Mouse (Mus musculus) liver, embryonic 13.5 days (tissue): Measurements from ENCODE around the gene Pla2g2c. TPM values are rescaled to one million over a fixed set of nuclear protein-coding genes. Genes with fewer than 3 reads are reported as not detected.

Experiments
- ATAC-seq: fragments of 200-750 bp; cut with Nextera tagmentation; 2 replicates; pipeline ENCODE4 v1.8.0; 2017; ENCODE audit warnings: low read depth, mild to moderate bottlenecking, moderate number of reproducible peaks, moderate library complexity
- DNase-seq: peaks from one replicate; pipeline ENCODE4 v3.0.0; 2022
- H3K27ac ChIP-seq: fragments of 300-500 bp; sonication (generic); 2 replicates; pipeline ENCODE4 v1.5.1; 2015; ENCODE audit warnings: moderate library complexity, mild to moderate bottlenecking, inconsistent platforms
- H3K27me3 ChIP-seq: fragments of 300-500 bp; sonication (generic); 2 replicates; pipeline ENCODE4 v1.6.1; 2015; ENCODE audit warnings: mild to moderate bottlenecking, inconsistent platforms
- H3K36me3 ChIP-seq: fragments of 300-500 bp; sonication (generic); 2 replicates; pipeline ENCODE4 v1.6.1; 2015; ENCODE audit warnings: mild to moderate bottlenecking, inconsistent platforms
- H3K4me1 ChIP-seq: fragments of 300-500 bp; sonication (generic); replicated peaks from 2 replicates; pipeline ENCODE4 v1.6.1; 2015; ENCODE audit warnings: inconsistent platforms
- H3K4me2 ChIP-seq: fragments of 300-500 bp; sonication (generic); 2 replicates; pipeline ENCODE4 v1.6.1; 2015; ENCODE audit warnings: inconsistent platforms, mild to moderate bottlenecking, moderate library complexity
- H3K4me3 ChIP-seq: fragments of 300-500 bp; sonication (generic); replicated peaks from 2 replicates; pipeline ENCODE4 v1.5.1; 2015; ENCODE audit warnings: mild to moderate bottlenecking, inconsistent platforms
- H3K9ac ChIP-seq: fragments of 300-500 bp; sonication (generic); 2 replicates; pipeline ENCODE4 v1.6.1; 2015; ENCODE audit warnings: mild to moderate bottlenecking, inconsistent platforms
- H3K9me3 ChIP-seq: fragments of 300-500 bp; sonication (generic); replicated peaks from 2 replicates; pipeline ENCODE4 v1.6.1; 2016; ENCODE audit warnings: inconsistent platforms
- WGBS: fragments of 180-500 bp; shearing (Covaris S2); methylation state at CpG from one replicate; pipeline ENCODE4 v1.1.7; 2015; ENCODE audit not compliant: insufficient replicate concordance; 5-methylcytosine and 5-hydroxymethylcytosine counted together
- polyA plus RNA-seq: library from polyadenylated mRNA; unstranded; fragments of >200 nt; fragmentation: Nextera tagmentation; extraction: Ambion mirVana; gene quantifications from 2 replicates; pipeline ENCODE4 v1.2.1, GENCODE M21; 2015

Gene Pla2g2c
- polyA plus RNA-seq, 1 experiment from 2014 or later = not detected

DNA sequence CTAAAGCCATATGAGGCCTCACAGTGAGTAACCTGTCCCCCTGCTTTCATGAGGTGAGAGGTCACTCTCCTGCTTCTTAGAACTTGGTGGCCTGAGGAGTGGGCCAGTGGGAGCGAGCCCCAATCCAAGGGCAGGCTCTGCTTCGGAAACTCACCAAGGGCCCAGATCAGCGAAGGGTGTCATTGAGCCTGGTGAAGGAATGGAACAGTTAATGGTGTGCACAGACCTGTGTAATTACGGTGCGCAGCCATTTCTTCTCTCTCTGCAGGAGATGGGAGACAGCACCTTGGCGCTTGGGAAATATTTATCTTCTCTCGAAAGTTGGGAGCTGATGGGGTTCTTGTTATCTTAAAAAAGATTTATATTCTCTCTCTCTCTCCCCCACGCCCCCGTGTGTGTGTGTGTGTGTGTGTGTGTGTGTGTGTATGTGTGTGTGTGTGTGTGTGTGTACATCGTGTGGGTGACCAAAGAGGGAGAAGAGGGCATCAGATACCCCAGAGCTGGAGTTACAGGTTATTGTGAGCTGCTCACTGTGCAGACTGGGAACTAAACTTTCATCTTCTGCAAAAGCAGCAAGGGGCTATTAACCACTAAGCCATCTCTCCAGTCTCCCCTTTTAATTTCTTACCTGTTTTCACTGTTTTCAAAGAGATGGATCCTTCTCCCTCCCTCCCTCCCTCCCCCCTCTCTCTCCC is 27.3 kb upstream of the Pla2g2c start:
- 50% methylated on average over 9 of the region's 10 CpGs for WGBS
- Histone ChIP-seq H3K9ac (no peak overlapping the region), H3K9me3 (no peaks in the 10 kb centered on the region), H3K4me2 (no peak overlapping the region), H3K36me3 (no peaks in the 10 kb centered on the region), H3K27ac (no peak overlapping the region), H3K4me3 (no peak overlapping the region), H3K4me1 (no peaks in the 10 kb centered on the region), H3K27me3 (peaks cover 16% of the 10 kb centered on the region)
- ATAC-seq (no peak), DNase-seq (no peak)

DNA sequence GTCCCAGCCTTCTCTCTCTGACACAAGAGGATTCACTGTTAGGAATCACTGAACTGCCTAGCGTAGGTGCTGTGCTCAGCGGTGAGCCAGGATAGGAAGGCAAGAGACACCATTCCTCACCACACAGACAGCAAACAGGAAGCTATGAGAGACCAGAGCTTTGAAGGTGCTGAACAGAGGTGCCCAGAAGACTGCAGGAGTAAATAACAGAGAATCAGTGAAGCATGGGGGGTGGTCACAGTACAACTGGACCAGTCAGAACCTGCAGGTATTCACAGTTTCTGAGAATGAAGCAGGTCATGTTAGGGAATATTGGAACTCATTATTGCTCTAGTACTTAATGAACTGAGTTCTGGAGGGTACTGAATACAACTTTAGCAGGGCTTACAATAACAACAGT is 26.3 kb upstream of the Pla2g2c start:
- 40% methylated on average over 2 of the region's 2 CpGs for WGBS

DNA sequence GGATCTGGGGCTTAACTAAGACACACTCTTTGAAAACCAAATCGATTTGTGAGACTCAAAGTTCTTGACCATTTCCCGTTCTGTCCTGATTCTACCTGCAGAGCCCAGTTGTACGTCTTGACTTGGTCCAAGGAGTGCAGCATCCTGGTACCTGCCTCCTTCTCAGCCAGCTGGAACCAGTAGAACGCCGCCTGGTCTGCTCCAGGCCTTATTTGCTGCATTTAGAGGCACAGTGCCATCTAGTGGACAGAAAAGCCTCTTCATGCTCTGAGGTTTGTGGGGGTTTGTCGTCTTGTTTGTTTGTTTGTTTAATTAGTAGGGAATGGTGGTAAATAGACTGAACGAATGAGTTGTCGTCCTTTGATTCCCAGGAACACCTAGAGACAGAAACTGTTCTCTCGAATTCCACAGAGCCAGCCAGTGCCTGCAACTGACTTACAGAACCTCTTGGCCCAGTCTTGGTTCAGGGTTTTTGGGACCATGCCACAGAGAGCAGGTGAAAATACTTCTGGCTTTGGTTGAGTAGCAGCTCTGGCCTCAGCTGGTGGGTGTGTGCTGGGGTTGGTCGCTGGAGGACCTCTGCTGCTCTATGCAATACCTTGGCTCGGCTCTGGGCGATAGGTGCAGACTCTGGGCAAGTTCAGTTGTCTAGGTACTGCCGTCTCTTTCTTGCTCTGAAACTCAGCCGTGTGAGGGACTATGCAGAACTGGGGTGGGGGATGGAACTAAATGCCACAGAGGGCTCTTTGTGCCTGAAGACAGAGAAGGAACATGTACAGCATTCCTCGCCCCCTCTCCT is 24.2 kb upstream of the Pla2g2c start:
- Histone ChIP-seq H3K9me3 (no peaks in the 10 kb centered on the region), H3K36me3 (no peaks in the 10 kb centered on the region), H3K4me1 (no peaks in the 10 kb centered on the region), H3K4me3 (no peak overlapping the region), H3K4me2 (no peak overlapping the region), H3K9ac (no peak overlapping the region), H3K27ac (no peak overlapping the region), H3K27me3 (peaks cover 4% of the 10 kb centered on the region; the same call in 1 of the 2 replicates)
- DNase-seq = no peak
- 24% methylated on average over 15 of the region's 15 CpGs for WGBS
- ATAC-seq = no peak

More for the DNA sequence above, 26.3 kb upstream of the Pla2g2c start:
- DNase-seq = no peak
- no peak overlapping the region for H3K4me3 ChIP-seq
- H3K4me1 ChIP-seq = no peaks in the 10 kb centered on the region
- H3K27ac ChIP-seq = no peak overlapping the region
- peaks cover 12% of the 10 kb centered on the region for H3K27me3 ChIP-seq
- H3K36me3 ChIP-seq = no peaks in the 10 kb centered on the region
- no peak for ATAC-seq
- no peak overlapping the region for H3K4me2 ChIP-seq
- no peaks in the 10 kb centered on the region for H3K9me3 ChIP-seq
- no peak overlapping the region for H3K9ac ChIP-seq

DNA sequence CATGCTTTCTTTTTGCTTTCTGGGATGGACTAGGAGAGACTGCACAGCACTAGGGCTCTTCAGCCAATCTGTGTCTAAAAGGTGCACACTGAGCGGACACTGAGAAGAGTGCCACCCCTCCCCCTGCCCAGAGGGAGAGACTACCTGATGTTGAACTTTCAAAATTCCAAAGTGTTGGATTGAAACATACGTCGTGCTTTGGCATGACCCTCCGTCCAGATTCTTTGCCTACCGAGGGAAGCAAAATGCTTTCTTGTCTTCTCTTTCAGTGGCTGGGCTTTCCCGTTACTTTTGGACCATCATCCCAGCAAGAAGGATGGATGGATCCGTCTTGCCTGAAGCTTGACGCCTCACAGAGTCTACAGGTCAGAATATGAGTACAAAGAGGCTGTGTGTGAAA is 23.5 kb upstream of the Pla2g2c start:
- no peak for ATAC-seq
- no peaks in the 10 kb centered on the region for H3K4me1 ChIP-seq
- no peak for DNase-seq
- H3K36me3 ChIP-seq = no peaks in the 10 kb centered on the region
- WGBS = 59% methylated on average over 8 of the region's 8 CpGs
- H3K9me3 ChIP-seq = no peaks in the 10 kb centered on the region
- peaks cover 4% of the 10 kb centered on the region; the same call in 1 of the 2 replicates for H3K27me3 ChIP-seq
- no peak overlapping the region for H3K27ac ChIP-seq
- no peak overlapping the region for H3K4me2 ChIP-seq
- no peak overlapping the region for H3K4me3 ChIP-seq
- H3K9ac ChIP-seq = no peak overlapping the region

DNA sequence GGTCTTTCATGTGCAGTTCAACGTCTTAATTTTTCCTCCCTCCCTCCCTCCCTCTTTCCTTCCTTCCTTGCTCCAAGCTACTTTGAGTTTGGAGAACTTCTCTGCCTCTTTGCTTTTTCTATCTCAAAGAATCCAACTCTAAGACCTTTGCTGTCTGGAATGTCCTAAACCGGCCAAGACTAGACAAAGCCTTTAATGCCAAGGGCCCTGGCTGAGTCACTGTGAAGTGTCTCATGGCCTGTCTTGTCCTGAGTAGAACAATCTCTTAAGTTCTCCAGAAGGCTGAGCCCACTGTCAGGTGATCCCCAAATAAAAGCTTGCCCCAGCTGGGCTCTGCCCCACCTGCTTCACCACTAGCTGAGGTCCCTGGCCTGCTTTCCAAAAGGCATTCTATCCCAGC is 22.6 kb upstream of the Pla2g2c start:
- 67% methylated on average over 2 of the region's 2 CpGs for WGBS
- H3K4me1 ChIP-seq = no peaks in the 10 kb centered on the region
- no peak for ATAC-seq

DNA sequence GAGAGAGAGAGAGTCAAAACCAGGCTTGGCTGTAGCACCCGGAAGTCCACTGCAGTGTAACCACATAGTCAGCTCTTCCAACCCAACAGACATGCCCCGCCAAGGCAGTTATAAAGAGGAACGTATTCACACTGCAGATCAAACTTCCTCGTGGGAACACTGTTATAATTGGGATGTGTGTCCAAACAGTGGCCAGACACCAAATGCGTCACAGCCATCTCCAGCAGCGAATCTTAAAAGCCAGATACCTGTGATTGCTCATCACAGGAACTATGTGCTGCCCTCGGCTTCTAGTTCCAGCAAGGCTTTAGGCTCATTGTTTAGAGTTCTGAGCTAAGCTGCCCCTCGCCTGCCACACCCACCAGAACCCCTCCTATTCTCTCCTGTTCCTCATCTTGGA is 22.1 kb upstream of the Pla2g2c start:
- DNase-seq (no peak), ATAC-seq (no peak)
- Histone ChIP-seq H3K4me1 (no peaks in the 10 kb centered on the region), H3K27me3 (no peaks in the 10 kb centered on the region), H3K4me2 (no peak overlapping the region), H3K4me3 (no peak overlapping the region), H3K9ac (no peak overlapping the region), H3K9me3 (no peaks in the 10 kb centered on the region), H3K27ac (no peak overlapping the region), H3K36me3 (no peaks in the 10 kb centered on the region)
- WGBS = 52% methylated on average over 8 of the region's 8 CpGs

More for the DNA sequence above, 22.6 kb upstream of the Pla2g2c start:
- H3K4me3 ChIP-seq = no peak overlapping the region
- H3K27ac ChIP-seq = no peak overlapping the region
- H3K27me3 ChIP-seq = no peaks in the 10 kb centered on the region
- H3K4me2 ChIP-seq = no peak overlapping the region
- H3K9me3 ChIP-seq = no peaks in the 10 kb centered on the region
- no peak for DNase-seq
- H3K36me3 ChIP-seq = no peaks in the 10 kb centered on the region
- H3K9ac ChIP-seq = no peak overlapping the region

DNA sequence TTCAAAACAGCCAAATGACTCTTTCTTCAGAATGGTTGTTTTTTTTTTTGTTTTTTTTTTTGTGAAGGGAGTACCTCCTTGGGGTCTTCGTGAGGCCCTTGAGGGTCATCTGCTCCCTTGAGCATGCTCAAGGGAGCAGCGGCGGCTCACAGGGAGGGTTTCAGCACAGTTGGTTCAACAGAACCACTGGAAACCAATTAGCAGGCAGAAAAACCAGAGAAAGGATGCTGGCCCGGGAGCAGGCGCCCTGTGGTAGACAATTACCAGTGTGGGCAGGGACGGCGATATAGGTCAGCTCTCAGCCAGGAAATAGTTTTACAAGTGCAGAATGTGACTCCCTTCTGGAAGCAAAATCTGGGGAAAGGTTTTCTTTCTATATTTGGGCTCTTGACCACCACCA is 21.0 kb upstream of the Pla2g2c start:
- Histone ChIP-seq H3K27me3 (no peaks in the 10 kb centered on the region), H3K4me1 (no peaks in the 10 kb centered on the region), H3K4me3 (no peak overlapping the region), H3K4me2 (no peak overlapping the region), H3K9ac (no peak overlapping the region), H3K36me3 (no peaks in the 10 kb centered on the region), H3K9me3 (no peaks in the 10 kb centered on the region), H3K27ac (no peak overlapping the region)
- WGBS = 45% methylated on average over 7 of the region's 7 CpGs
- ATAC-seq (no peak), DNase-seq (no peak)

DNA sequence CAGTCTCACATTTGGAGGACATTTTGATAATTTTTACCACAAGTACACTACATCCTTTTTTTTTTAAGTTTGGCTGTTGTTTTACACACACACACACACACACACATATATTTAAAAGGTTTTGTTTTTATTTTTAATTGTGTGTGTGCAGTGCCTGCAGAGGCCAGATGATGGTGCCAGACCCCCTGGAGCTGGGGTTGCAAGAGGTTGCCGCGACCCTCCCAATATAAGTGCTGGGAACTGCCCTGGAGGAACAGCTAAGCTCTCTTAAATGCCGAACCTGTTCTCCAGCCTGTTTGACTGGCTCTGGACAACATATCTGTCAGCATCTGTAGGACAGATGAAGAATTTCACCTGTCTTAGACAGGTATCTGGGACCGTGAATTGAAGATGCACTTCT is 20.4 kb upstream of the Pla2g2c start:
- no peak for ATAC-seq

DNA sequence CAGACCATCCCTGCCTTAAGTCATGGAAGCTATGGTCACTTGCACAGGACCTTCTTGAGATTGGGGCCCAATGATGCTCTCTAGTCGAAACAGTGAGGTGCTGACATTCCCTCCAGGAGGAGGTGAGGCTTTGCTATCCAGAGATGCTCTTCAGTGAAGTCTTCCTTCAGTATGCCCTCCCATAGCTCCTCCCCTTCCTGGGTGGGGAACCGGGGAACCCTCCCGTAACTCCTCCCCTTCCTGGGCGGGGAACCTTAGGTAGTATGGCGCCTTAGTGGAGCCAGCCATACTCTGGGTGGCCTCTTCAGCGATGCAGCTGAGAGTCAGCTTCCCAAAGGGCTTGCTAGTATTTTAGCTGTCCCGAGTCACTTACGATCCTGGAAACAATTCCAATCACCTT is 18.0 kb upstream of the Pla2g2c start:
- no peak for ATAC-seq
- WGBS = 79% methylated on average over 8 of the region's 8 CpGs
- no peak overlapping the region for H3K4me2 ChIP-seq
- no peak overlapping the region for H3K27ac ChIP-seq
- no peaks in the 10 kb centered on the region for H3K27me3 ChIP-seq
- no peaks in the 10 kb centered on the region for H3K4me1 ChIP-seq
- H3K36me3 ChIP-seq = no peaks in the 10 kb centered on the region
- no peak overlapping the region for H3K9ac ChIP-seq
- H3K9me3 ChIP-seq = no peaks in the 10 kb centered on the region
- no peak for DNase-seq
- no peak overlapping the region for H3K4me3 ChIP-seq

More for the DNA sequence above, 20.4 kb upstream of the Pla2g2c start:
- DNase-seq = no peak
- Histone ChIP-seq H3K27ac (no peak overlapping the region), H3K36me3 (no peaks in the 10 kb centered on the region), H3K9ac (no peak overlapping the region), H3K27me3 (no peaks in the 10 kb centered on the region), H3K9me3 (no peaks in the 10 kb centered on the region), H3K4me2 (no peak overlapping the region), H3K4me3 (no peak overlapping the region), H3K4me1 (no peaks in the 10 kb centered on the region)
- 65% methylated on average over 4 of the region's 4 CpGs for WGBS

DNA sequence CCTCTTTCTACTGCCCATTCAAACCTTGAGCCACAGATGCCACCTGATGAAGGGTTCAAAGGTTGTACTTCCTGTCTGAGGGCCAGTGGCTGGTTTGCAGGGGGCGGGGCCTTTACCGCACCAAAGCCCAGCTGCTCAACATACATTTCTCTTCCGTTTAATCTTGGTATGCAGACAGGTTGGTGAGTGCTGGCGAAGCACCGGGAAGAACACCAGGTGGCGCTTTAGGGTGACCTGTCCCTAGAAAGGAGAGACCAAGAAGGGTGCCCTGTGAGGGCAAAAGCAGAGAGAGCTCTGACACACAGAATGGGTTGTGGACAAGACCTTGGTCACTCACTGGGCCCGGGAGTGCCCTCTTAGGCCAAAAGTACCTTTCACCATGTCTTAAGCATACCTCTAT is 16.0 kb upstream of the Pla2g2c start:
- Histone ChIP-seq H3K4me2 (no peak overlapping the region), H3K27ac (no peak overlapping the region), H3K27me3 (no peaks in the 10 kb centered on the region), H3K4me3 (no peak overlapping the region), H3K9ac (no peak overlapping the region), H3K9me3 (no peaks in the 10 kb centered on the region), H3K4me1 (no peaks in the 10 kb centered on the region), H3K36me3 (no peaks in the 10 kb centered on the region)
- ATAC-seq (no peak), DNase-seq (no peak)
- 8% methylated on average over 7 of the region's 7 CpGs for WGBS

DNA sequence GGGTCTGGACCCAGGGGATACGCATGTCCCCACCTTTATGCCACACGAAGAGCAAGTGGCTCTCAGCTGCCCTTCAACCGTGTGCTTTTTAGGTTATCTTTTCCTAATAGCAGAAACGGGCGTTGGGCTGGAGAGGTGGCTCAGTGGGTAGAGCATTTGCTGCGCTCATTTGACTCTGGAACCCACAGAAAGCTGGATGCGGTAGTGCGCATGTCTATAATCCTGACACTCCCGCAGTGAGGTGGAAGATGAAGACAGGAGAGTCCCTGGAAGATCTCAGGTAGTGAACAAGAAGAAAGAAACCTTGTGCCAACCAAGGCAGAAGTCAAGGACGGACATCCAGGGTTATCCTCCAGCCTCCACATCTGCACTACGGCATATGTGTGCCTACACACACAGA is 15.3 kb upstream of the Pla2g2c start:
- Histone ChIP-seq H3K9ac (no peak overlapping the region), H3K4me1 (no peaks in the 10 kb centered on the region), H3K9me3 (no peaks in the 10 kb centered on the region), H3K36me3 (no peaks in the 10 kb centered on the region), H3K4me3 (no peak overlapping the region), H3K27ac (no peak overlapping the region), H3K27me3 (no peaks in the 10 kb centered on the region), H3K4me2 (no peak overlapping the region)
- WGBS = 64% methylated on average over 11 of the region's 11 CpGs
- DNase-seq = no peak
- ATAC-seq = no peak

DNA sequence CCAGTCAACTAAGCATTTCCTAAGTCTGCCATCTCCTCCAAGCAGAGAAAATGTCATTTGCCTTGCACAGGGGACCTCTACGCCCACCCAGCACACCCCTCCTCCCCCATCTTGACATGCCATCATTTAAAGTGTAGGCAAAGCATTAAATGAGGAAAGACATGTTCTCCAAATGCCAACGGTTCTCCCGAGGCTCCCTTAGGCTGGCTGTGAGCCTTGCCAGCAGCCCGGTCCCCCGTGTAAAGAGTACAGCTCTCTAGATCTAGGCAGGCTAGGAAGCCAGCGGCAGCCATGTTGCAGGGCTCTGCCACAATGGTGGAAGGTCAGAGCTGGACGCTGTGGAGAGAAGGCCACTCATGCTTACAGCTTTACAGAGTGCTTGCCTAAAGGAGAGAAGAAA is 14.6 kb upstream of the Pla2g2c start:
- Histone ChIP-seq H3K27ac (no peak overlapping the region), H3K36me3 (no peaks in the 10 kb centered on the region), H3K9me3 (no peaks in the 10 kb centered on the region), H3K4me2 (no peak overlapping the region), H3K27me3 (no peaks in the 10 kb centered on the region), H3K9ac (no peak overlapping the region), H3K4me3 (no peak overlapping the region), H3K4me1 (no peaks in the 10 kb centered on the region)
- 63% methylated on average over 7 of the region's 7 CpGs for WGBS
- ATAC-seq (no peak), DNase-seq (no peak)
